Mouse (Mus musculus) NIH3T3 (cell line): ENCODE results near the gene Krcc1.

Experiments
- DNase-seq: peaks from one replicate; pipeline ENCODE4 v3.0.0-alpha.2; 2012; ENCODE audit warnings: low read depth

Krcc1 gene

DNA sequence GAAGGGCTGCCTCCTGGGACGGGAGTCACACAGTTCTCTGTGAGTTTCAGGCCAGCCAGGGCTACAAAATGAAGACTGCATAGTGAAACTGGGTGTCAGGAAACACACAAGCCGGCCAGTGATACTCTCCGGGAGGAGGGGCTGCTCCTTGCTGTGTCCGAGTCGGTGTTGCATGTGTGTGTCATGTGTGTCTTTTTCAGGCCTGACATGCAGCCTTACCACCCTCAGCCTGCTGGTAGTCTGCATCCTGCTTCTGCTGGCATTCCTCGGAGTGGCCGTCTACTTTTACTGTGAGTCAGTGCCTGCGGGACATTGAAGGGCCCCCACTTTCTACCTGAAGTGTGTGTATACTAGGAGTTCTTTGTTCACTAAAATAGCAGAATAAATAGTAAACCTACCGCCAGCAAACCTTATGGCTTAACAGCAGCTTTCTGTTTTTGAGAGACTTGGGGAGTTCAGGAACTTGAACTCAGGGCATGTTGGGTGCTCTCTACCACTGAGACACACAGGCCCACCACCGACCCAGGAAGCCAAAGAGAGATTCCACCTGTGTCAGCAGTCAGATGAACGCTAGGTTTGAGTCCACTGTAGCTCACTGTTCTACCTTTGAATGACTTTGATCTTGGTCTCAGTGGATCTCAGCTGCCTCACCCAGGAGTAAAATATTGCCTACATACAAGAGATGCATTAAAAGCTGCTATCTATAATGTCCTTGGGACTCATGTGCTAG is 60.9 kb downstream of the Krcc1 start:
- no peak for DNase-seq

DNA sequence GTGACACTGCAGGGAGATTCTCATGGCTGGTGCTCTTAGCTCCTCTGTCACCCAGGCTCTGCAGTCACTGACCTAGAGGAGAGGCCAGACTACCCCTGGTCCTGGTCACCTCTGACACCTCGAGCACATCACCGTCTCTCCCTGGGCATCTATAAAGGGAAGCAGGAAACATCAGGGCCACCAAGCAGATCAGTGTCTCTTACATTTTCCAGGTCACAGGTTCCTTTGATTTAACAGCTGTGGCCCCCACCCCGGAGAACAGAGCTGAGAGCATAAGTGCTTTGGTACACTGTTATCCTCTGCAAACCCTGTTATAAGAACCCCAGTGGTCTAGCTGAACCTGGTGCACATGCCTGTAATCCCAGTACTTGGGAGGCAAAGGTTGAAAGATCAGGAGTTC is 61.6 kb downstream of the Krcc1 start:
- DNase-seq = no peak

DNA sequence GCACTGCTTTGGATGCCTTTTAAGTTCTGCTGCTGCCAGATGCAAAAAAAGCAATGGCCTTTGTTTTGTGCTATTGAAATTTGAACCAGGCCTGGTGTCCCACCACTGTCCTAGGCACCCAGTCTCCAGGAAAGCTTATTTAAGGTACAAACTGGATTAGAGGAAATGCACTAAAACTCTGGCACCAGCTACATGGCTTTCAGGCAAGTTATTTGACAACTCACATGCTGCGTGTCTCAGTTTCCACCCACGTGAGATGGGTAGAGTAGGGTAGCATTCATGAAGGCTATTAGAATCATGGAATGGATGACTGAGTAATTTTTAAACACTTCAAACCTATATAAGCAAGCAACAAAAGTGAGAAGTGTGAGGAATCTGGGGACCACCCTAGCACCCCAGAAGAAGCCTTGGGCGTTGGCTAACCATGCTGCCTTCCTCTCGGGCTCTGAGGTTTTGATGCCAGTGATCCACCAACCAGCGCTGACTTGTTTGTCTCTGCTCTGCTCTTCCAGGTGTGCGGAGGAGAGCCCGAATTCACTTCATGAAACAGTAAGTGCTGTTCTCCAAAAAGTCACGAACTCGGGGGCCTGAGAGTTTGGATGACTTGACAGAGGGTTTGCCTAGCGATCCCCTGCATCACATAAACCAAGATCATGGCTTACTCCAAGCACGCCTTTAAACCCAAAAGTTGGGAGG is 62.2 kb downstream of the Krcc1 start:
- no peak for DNase-seq
